Mouse (Mus musculus) kidney, adult 10 weeks (tissue): Measurements from ENCODE around the gene Rragd. TPM values are rescaled to one million over a fixed set of nuclear protein-coding genes. Genes with fewer than 3 reads are reported as not detected.

Experiments used
- polyA plus RNA-seq: library from polyadenylated mRNA; stranded (reverse); fragments of 350-450 nt; fragmentation: Illumina TruSeq; extraction: RNeasy Lipid Tissue Mini Kit (QIAGEN cat#74804); gene quantifications from one replicate; pipeline ENCODE4 v1.2.3, GENCODE M21; 2014; ENCODE audit warnings: low read depth, low replicate concordance

Rragd gene
- polyA plus RNA-seq, result 94.8 TPM

DNA sequence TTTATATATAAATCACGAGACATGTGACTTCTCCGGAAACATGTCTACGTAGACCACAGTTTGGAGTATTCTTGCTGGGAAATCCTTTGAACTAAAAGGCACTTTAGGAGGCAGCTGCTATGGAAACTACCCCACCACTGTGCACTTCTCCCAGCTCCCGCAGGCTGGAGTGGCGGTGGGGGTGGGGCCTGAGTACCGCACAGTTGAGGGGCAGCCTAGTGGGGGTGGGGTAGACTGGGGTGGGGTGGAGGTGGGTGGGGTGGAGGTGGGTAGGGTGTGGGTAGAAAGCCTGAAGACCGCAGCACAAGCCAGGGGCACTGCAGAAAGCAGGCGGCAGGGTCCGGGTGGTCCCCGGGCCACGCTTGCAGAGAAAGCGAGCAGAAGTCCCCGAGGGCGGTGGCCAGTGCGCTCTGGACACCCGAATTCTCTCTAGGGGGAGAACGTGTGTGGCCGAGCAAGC lies at the start of gene Rragd:
Gene Rragd (plus strand): TSS at position 322 of the 460 bp plus-strand sequence.

DNA sequence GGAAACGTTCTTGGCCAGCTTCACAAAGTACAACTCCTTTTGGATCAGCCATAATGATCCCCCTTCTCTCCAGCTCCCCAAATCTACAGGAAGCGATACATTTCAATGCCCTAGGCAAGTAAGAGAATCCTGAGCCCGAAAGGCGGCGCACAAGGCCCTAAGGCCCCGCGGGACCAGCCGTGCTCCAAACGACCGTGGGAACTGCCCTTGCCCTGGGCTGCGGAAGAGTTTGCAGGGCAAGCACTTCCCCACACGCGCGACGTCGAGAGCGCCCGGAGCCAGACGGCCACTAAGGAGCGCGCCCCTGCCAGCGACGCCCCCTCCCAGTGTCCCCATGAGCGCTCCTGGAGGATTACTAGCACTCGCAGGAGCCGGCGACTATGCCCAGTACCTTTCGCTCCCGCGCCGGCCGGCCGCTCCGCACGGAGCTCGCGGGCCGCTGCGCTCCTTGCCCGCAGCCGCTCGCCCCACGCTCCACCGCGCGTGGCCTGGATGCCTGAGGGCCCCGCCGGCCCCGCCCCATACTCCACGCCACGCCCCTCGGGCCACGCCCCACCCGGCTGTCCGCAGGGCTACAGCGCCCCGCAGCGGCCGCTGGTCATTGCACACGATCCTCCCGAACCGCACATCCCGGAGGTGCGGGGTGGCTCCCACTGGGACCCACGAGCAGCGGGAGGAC lies 32.3 kb upstream of the Rragd start, which contains the start of gene Ankrd6:
Gene Ankrd6 (minus strand): TSS at position 486 of the 679 bp plus-strand sequence.

DNA sequence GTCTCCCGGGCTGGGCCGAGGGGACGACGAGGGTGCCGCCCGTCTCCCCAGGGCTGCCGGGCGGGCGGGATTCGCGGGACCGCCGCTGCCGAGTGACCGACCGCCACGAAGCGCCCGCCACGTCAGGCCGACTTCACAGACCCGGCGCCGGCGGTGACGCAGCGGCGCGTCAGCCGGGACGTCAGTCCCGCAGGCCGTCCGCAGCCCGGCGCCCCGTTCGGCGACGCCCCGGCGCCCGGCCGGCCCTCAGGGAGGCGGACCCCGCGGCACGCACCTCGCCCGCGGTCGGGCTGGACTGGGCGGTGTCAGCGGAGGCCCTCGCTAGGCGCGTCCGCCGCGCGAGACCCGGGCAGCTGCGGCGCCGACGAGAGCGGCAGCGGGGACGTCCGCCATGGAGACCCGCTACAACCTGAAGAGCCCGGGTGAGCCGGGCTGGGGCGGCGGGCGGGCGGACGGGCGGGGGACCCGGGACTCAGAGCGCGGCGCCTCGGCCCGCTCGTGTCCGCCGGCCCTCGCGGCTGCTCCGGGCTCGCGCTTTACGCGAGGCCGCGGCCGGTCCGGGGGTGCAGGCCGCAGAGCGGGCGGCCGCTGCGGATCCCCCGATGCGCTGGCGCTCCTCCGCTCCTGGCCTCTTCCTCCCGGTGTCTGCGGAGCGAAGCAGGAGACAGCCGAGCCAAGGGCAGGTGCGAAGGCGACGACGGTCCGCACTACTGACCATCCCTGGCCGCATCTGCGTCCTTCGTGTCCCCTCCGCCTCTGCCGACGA lies 48.5 kb downstream of the Rragd start, which contains the start of gene Ube2j1:
Gene Ube2j1 (plus strand): TSS at position 222 of the 766 bp plus-strand sequence.

DNA sequence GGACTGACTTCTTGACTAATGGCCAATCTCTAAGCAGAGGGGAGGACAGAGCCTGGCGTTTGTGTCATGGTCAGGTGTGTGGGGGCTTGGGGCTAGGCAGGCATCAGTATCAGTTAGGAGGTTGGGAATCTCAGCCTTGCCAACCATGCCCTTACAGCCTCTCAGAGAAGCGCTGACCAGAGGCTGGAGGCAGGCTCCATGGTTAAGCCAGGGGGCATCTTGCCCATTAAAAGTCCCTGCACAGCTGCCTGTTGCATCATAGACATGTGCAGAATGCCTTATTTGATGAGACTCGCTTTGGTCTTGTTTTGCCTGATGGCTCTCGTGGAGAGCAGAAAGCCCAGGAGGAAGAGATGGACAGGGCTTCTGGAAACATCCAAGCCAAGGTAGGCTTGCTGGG lies 80.1 kb downstream of the Rragd start, which contains the start of gene Gabrr2:
Gene Gabrr2 (plus strand): TSS at position 19 of the 400 bp plus-strand sequence.

Other genes with a start within 250 kb of the Rragd start
- 155 TPM for gene Lyrm2, start 182.8 kb upstream of the Rragd start, polyA plus RNA-seq
- gene Ankrd6, start 32.2 kb upstream of the Rragd start, polyA plus RNA-seq, result 1.3 TPM
- gene Ube2j1, start 48.4 kb downstream of the Rragd start, polyA plus RNA-seq, result 55.4 TPM
- gene Gabrr2, start 80.0 kb downstream of the Rragd start, polyA plus RNA-seq, result 0.24 TPM
- not detected for gene Gabrr1, start 149.5 kb downstream of the Rragd start, polyA plus RNA-seq
- 1.5 TPM for gene Pm20d2, start 206.7 kb downstream of the Rragd start, polyA plus RNA-seq
- not detected for gene Srsf12, start 226.0 kb downstream of the Rragd start, polyA plus RNA-seq